Mouse (Mus musculus) MEL (cell line): ENCODE data around the gene Sowahb.

Experiments
- CTCF ChIP-seq, 3 experiments: IDR thresholded peaks in 2 of 3; conservative IDR thresholded peaks in 1 of 3; 2 replicates each; pipeline ENCODE4 v1.5.1; 2011 to 2012; ENCODE audit warnings: low read length in 3 of 3, low read depth in 2 of 3, mild to moderate bottlenecking in 2 of 3, improper control_type of control experiment in 1 of 3, inconsistent platforms in 1 of 3, mixed read lengths in 1 of 3, moderate library complexity in 1 of 3; ENCODE audit not compliant: control insufficient read depth in 1 of 3, insufficient read depth in 1 of 3, poor library complexity in 1 of 3, severe bottlenecking in 1 of 3
- HCFC1 ChIP-seq: IDR thresholded peaks from 2 replicates; pipeline ENCODE4 v1.6.1; 2012; ENCODE audit warnings: low read depth, mild to moderate bottlenecking, inconsistent platforms, low read length, improper control_type of control experiment, moderate library complexity
- POLR2A ChIP-seq, 2 experiments: IDR thresholded peaks; 2 replicates each; pipeline ENCODE4 v1.6.1; 2011 to 2012; ENCODE audit warnings: low read length in 2 of 2, mild to moderate bottlenecking in 2 of 2, control low read depth in 1 of 2, improper control_type of control experiment in 1 of 2, low read depth in 1 of 2, moderate library complexity in 1 of 2; ENCODE audit not compliant: control insufficient read depth in 1 of 2, insufficient read depth in 1 of 2, poor library complexity in 1 of 2
- POLR2AphosphoS5 ChIP-seq: IDR thresholded peaks from 2 replicates; pipeline ENCODE4 v1.6.1; 2012; ENCODE audit warnings: low read depth, borderline replicate concordance, mild to moderate bottlenecking, inconsistent platforms, low read length, moderate library complexity, mixed read lengths
- TBP ChIP-seq: IDR thresholded peaks from 2 replicates; pipeline ENCODE4 v1.8.0; 2011; ENCODE audit warnings: low read depth, low read length, improper control_type of control experiment
- TCF12 ChIP-seq: IDR thresholded peaks from 2 replicates; pipeline ENCODE4 v1.6.1; 2014; ENCODE audit warnings: low read depth, mild to moderate bottlenecking, inconsistent platforms, low read length, improper control_type of control experiment, moderate library complexity
- UBTF ChIP-seq: IDR thresholded peaks from 2 replicates; pipeline ENCODE4 v1.6.1; 2012; ENCODE audit warnings: low read depth, mild to moderate bottlenecking, inconsistent platforms, low read length, improper control_type of control experiment, moderate library complexity, borderline replicate concordance; ENCODE audit not compliant: insufficient read depth

DNA sequence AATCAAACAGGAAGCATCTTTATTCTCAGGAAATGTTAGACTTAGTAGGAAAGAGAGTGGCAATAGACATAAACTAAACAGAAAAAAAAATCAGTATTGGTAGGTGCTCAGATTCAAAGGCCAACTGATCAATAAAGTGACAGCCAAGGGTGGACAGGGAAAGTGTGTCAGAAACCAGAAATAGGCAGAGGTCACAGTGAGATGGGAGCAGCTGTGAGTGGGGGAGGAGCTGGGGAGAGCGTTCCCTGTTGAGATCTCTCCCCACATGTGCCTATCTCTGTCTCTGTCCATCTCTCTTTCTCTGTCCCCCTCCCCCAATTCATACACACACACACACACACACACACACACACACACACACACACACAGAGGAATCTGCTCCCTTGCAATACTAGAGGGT, 5.1 kb upstream of the Sowahb start:
- TF ChIP-seq TBP (no peak), POLR2A (IDR thresholded peaks at IDR 0.05; ENCODE audit: control insufficient read depth in 1 of 2, insufficient read depth in 1 of 2, low read depth in 1 of 2, low read length in 2 of 2, poor library complexity in 1 of 2) (no peak), CTCF (IDR thresholded peaks at IDR 0.05 in 2 of 3, conservative IDR thresholded peaks at IDR 0.05 in 1 of 3; ENCODE audit: control insufficient read depth in 1 of 3, insufficient read depth in 1 of 3, low read depth in 2 of 3, low read length in 3 of 3, poor library complexity in 1 of 3, severe bottlenecking in 1 of 3) (no peak), UBTF (no peak), TCF12 (no peak), POLR2AphosphoS5 (no peak), HCFC1 (no peak)
